Mouse (Mus musculus): ENCODE data around the gene Rims4. TPM values are rescaled to one million over a fixed set of nuclear protein-coding genes. Genes with fewer than 3 reads are reported as not detected.

The Rims4 gene
- 1.1 TPM in 2 replicates for polyA plus RNA-seq (2016; fragmentation: Nextera tagmentation; extraction: Ambion mirVana)

- Histone ChIP-seq H3K9me3 (no peaks in the 10 kb centered on the region), H3K4me3 (peak within 1 kb of the TSS; percentile 73), H3K36me3 (replicated peaks) (no peaks in the 10 kb centered on the region), H3K27ac (peak within 1 kb of the TSS; percentile 78), H3K4me1 (peaks cover 28% of the 10 kb centered on the region), H3K27me3 (ENCODE audit: poor library complexity, severe bottlenecking) (peaks cover 96% of the 10 kb centered on the region)
- peak; percentile 44 for DNase-seq (ENCODE audit: extremely low spot score, low spot score)
- WGBS, result under 1% methylated on average over 90 of the region's 115 CpGs
Observed at GRCm38 (mm10) chr2:163918317-163919258, at the start of gene Rims4. TSS of gene Rims4 (minus strand) at chr2:163918683.

GRCm38 (mm10) chr2:163965706-163966105 is 47.2 kb upstream of the Rims4 start:
- 78% methylated on average over 7 of the region's 7 CpGs for WGBS
- Histone ChIP-seq H3K36me3 (replicated peaks) (no peaks in the 10 kb centered on the region), H3K4me1 (0 out of 2 replicates have a peak, but pooled peaks cover 3% of the 10 kb centered on the region), H3K27me3 (ENCODE audit: poor library complexity, severe bottlenecking) (no peaks in the 10 kb centered on the region), H3K4me3 (no peak overlapping the region), H3K9me3 (0 out of 2 replicates have a peak, but pooled peaks cover 2% of the 10 kb centered on the region), H3K27ac (no peak overlapping the region)
- no peak for DNase-seq (ENCODE audit: extremely low spot score, low spot score)

GRCm38 (mm10) chr2:163964606-163965560 is 46.4 kb upstream of the Rims4 start:
- H3K36me3 ChIP-seq (replicated peaks), result no peaks in the 10 kb centered on the region
- 0 out of 2 replicates have a peak, but pooled peaks cover 2% of the 10 kb centered on the region for H3K9me3 ChIP-seq
- DNase-seq (ENCODE audit: extremely low spot score, low spot score), result no peak
- H3K4me1 ChIP-seq, result 0 out of 2 replicates have a peak, but pooled peaks cover 3% of the 10 kb centered on the region
- no peak overlapping the region for H3K4me3 ChIP-seq
- WGBS, result 77% methylated on average over 19 of the region's 19 CpGs
- no peak overlapping the region for H3K27ac ChIP-seq
- H3K27me3 ChIP-seq (ENCODE audit: poor library complexity, severe bottlenecking), result no peaks in the 10 kb centered on the region

DNA sequence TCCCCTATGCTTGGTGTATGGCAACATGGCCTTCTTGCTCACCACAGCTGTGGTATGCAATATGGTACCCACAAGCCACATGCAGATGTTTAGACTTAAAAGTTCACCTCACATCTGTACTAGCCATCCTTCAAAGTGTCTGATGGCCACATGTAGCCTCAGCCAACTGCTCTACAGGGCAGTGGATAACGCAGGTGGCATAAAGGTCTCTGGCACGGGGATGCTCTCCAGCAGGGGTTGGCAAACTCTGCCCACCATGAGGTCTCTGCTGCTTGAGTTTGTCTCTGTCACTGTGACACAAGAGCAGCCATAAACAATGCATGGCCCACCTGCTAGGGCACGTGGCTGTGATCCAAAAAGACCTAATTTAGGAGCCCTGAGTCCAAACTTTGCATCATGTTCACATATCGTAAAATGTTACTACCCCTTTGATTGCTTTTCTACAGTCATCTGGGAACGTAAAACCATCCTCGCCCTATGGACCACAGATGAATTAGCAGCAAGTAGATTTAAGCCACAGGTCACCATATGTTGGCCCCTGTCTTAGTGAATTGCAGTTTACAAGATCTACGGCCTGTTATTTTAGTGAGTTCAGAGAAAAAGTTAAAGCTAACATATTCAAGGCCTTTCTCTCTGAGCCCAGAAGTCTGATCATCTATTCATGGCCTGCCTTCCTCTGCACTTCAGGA is 35.3 kb upstream of the Rims4 start:
- DNase-seq (ENCODE audit: extremely low spot score, low spot score), result no peak
- Histone ChIP-seq H3K27ac (no peak overlapping the region), H3K36me3 (replicated peaks) (no peaks in the 10 kb centered on the region), H3K4me1 (no peaks in the 10 kb centered on the region), H3K4me3 (no peak overlapping the region), H3K9me3 (peaks cover 5% of the 10 kb centered on the region), H3K27me3 (ENCODE audit: poor library complexity, severe bottlenecking) (0 out of 2 replicates have a peak, but pooled peaks cover 4% of the 10 kb centered on the region)
- WGBS, result 77% methylated on average over 7 of the region's 7 CpGs

- H3K9me3 ChIP-seq, result no peaks in the 10 kb centered on the region
- WGBS, result 22% methylated on average over 4 of the region's 4 CpGs
- no peaks in the 10 kb centered on the region for H3K36me3 ChIP-seq (replicated peaks)
- DNase-seq (ENCODE audit: extremely low spot score, low spot score), result peak; percentile 50
- 0 out of 2 replicates have a peak, but pooled peaks cover 4% of the 10 kb centered on the region for H3K27me3 ChIP-seq (ENCODE audit: poor library complexity, severe bottlenecking)
- H3K4me3 ChIP-seq, result no peak overlapping the region
- no peaks in the 10 kb centered on the region for H3K4me1 ChIP-seq
- H3K27ac ChIP-seq, result no peak overlapping the region
Observed at GRCm38 (mm10) chr2:163951770-163952169, 33.3 kb upstream of the Rims4 start.

DNA sequence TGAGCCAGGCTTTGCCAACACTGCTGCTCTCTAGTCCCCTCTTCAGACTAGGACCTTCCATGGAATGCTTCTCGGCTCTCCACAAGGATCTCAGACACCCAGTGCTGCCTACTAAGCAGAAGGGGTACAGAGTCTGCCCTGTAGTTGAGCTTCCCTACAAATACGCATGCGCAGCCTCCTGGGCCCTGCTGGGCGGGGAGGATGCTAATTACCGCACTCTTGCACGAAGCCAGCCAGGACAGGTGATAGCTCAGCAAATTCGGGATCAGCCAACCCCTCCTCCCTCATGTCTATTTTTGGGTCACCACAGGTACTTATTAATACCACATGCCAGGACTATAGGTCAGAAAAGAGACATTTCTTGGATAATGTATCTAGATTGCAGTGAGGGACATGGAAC is 29.5 kb upstream of the Rims4 start:
- no peak overlapping the region for H3K27ac ChIP-seq
- no peak overlapping the region for H3K4me3 ChIP-seq
- H3K27me3 ChIP-seq (ENCODE audit: poor library complexity, severe bottlenecking), result 0 out of 2 replicates have a peak, but pooled peaks cover 4% of the 10 kb centered on the region
- 70% methylated on average over 7 of the region's 7 CpGs for WGBS
- no peaks in the 10 kb centered on the region for H3K4me1 ChIP-seq
- DNase-seq (ENCODE audit: extremely low spot score, low spot score), result no peak
- no peaks in the 10 kb centered on the region for H3K9me3 ChIP-seq
- no peaks in the 10 kb centered on the region for H3K36me3 ChIP-seq (replicated peaks)

- DNase-seq (ENCODE audit: extremely low spot score, low spot score), result no peak
- H3K27ac ChIP-seq, result no peak overlapping the region
- H3K4me1 ChIP-seq, result no peaks in the 10 kb centered on the region
- H3K4me3 ChIP-seq, result no peak overlapping the region
- 91% methylated on average over 15 of the region's 15 CpGs for WGBS
- H3K9me3 ChIP-seq, result no peaks in the 10 kb centered on the region
- 0 out of 2 replicates have a peak, but pooled peaks cover 4% of the 10 kb centered on the region for H3K27me3 ChIP-seq (ENCODE audit: poor library complexity, severe bottlenecking)
- no peaks in the 10 kb centered on the region for H3K36me3 ChIP-seq (replicated peaks)
Observed at GRCm38 (mm10) chr2:163946221-163946620, 27.7 kb upstream of the Rims4 start.

DNA sequence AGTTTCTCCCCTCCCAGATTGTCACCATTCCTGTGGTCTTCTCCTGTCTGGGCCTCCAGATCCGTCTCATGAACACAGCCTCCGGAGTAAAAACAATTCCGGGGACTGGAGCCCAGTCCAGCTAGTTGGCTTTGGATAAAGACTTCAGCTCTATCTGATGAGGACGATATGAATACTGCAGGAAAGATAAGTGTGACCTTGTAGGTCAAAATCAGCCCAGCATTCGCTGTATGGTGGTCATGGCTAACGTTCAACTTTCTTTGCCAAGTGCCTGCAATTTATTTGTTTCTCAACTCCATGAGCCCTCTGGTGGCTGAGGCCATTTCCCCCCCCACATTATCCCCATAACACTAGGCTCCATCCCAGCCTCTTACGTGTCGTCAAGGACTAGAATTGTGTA is 26.0 kb upstream of the Rims4 start:
- 89% methylated on average over 8 of the region's 8 CpGs for WGBS
- Histone ChIP-seq H3K4me1 (no peaks in the 10 kb centered on the region), H3K9me3 (no peaks in the 10 kb centered on the region), H3K27me3 (ENCODE audit: poor library complexity, severe bottlenecking) (no peaks in the 10 kb centered on the region), H3K27ac (no peak overlapping the region), H3K36me3 (replicated peaks) (no peaks in the 10 kb centered on the region), H3K4me3 (no peak overlapping the region)
- DNase-seq (ENCODE audit: extremely low spot score, low spot score), result no peak

DNA sequence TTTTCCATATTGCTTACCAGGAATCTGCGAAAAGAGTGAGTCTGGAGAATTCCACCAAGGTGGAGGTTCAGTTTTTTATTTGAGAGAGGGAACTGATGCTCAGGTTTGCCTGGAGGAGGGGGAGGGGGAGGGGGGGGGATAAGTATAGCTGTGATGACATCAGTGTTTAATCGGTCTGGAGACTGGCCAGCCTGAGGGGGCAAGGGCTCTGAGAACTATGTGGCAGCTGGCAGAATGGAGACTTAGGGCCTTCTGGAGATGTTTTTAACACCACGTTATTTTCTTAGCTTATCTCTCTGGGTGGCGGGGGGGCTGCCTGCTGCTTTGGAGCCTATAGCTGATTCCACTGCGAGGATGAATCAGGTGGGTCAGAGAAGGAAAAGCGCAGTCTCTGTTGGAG is 24.6 kb upstream of the Rims4 start:
- no peaks in the 10 kb centered on the region for H3K27me3 ChIP-seq (ENCODE audit: poor library complexity, severe bottlenecking)
- no peak overlapping the region for H3K4me3 ChIP-seq
- H3K4me1 ChIP-seq, result no peaks in the 10 kb centered on the region
- no peaks in the 10 kb centered on the region for H3K36me3 ChIP-seq (replicated peaks)
- DNase-seq (ENCODE audit: extremely low spot score, low spot score), result no peak
- H3K9me3 ChIP-seq, result no peaks in the 10 kb centered on the region
- H3K27ac ChIP-seq, result no peak overlapping the region
- 83% methylated on average over 6 of the region's 6 CpGs for WGBS

- Histone ChIP-seq H3K4me1 (no peaks in the 10 kb centered on the region), H3K9me3 (no peaks in the 10 kb centered on the region), H3K27me3 (ENCODE audit: poor library complexity, severe bottlenecking) (no peaks in the 10 kb centered on the region), H3K36me3 (replicated peaks) (no peaks in the 10 kb centered on the region), H3K27ac (no peak overlapping the region), H3K4me3 (no peak overlapping the region)
- 40% methylated on average over 8 of the region's 8 CpGs for WGBS
- DNase-seq (ENCODE audit: extremely low spot score, low spot score), result no peak
Observed at GRCm38 (mm10) chr2:163939522-163939921, 21.0 kb upstream of the Rims4 start.

- DNase-seq (ENCODE audit: extremely low spot score, low spot score), result no peak
- Histone ChIP-seq H3K9me3 (no peaks in the 10 kb centered on the region), H3K27me3 (ENCODE audit: poor library complexity, severe bottlenecking) (no peaks in the 10 kb centered on the region), H3K4me1 (no peaks in the 10 kb centered on the region), H3K36me3 (replicated peaks) (no peaks in the 10 kb centered on the region), H3K4me3 (no peak overlapping the region), H3K27ac (no peak overlapping the region)
- 63% methylated on average over 7 of the region's 7 CpGs for WGBS
Observed at GRCm38 (mm10) chr2:163932151-163932550, 13.7 kb upstream of the Rims4 start.

Data from forebrain, embryonic 10.5 days (tissue).